Mouse (Mus musculus) hindlimb bud, embryonic 11.5 days (tissue): ENCODE results near the gene Specc1l.
A peak's percentile ranks its signal among the peaks of the same experiment; 100 is the strongest.

Experiments
- DNase-seq: peaks from one replicate; pipeline ENCODE4 v3.0.0-alpha.2; 2012; ENCODE audit warnings: low read depth, low spot score; ENCODE audit errors: extremely low spot score

Gene Specc1l

GRCm38 (mm10) chr10:75211807-75212645 is at the start of gene Specc1l:
Gene Specc1l, plus strand, starts transcription at chr10:75212073.
- DNase-seq, result peak; percentile 77

GRCm38 (mm10) chr10:75165825-75166481 is 45.9 kb upstream of the Specc1l start:
- DNase-seq, result no peak

- DNase-seq, result no peak
These were observed 45.3 kb upstream of the Specc1l start for GRCm38 (mm10) chr10:75166601-75167000.

GRCm38 (mm10) chr10:75170207-75170850 is 41.5 kb upstream of the Specc1l start:
- no peak for DNase-seq

- no peak for DNase-seq
These were observed 38.8 kb upstream of the Specc1l start for GRCm38 (mm10) chr10:75173056-75173455.

- DNase-seq, result no peak
These were observed 38.2 kb upstream of the Specc1l start for GRCm38 (mm10) chr10:75173712-75174111.

- DNase-seq, result no peak
These were observed 35.4 kb upstream of the Specc1l start for GRCm38 (mm10) chr10:75176494-75176893.

- DNase-seq, result no peak
These were observed 33.0 kb upstream of the Specc1l start for GRCm38 (mm10) chr10:75178911-75179310.

GRCm38 (mm10) chr10:75182151-75182774 is 29.6 kb upstream of the Specc1l start:
- peak; percentile 16 for DNase-seq

GRCm38 (mm10) chr10:75184826-75185225 is 27.0 kb upstream of the Specc1l start:
- no peak for DNase-seq

GRCm38 (mm10) chr10:75186551-75186950 is 25.3 kb upstream of the Specc1l start:
- no peak for DNase-seq

GRCm38 (mm10) chr10:75187366-75188056 is 24.4 kb upstream of the Specc1l start:
- no peak for DNase-seq

GRCm38 (mm10) chr10:75191647-75192046 is 20.2 kb upstream of the Specc1l start:
- no peak for DNase-seq

- DNase-seq, result no peak
These were observed 14.1 kb upstream of the Specc1l start for GRCm38 (mm10) chr10:75197817-75198216.

GRCm38 (mm10) chr10:75200733-75201132 is 11.1 kb upstream of the Specc1l start:
- DNase-seq, result no peak

- no peak for DNase-seq
These were observed 5.7 kb upstream of the Specc1l start for GRCm38 (mm10) chr10:75206192-75206591.

- DNase-seq, result no peak
These were observed 1.0 kb upstream of the Specc1l start for GRCm38 (mm10) chr10:75210841-75211240.

- no peak for DNase-seq
These were observed 1.1 kb downstream of the Specc1l start for GRCm38 (mm10) chr10:75212981-75213380.

- DNase-seq, result no peak
These were observed 8.8 kb downstream of the Specc1l start for GRCm38 (mm10) chr10:75220722-75221121.

- no peak for DNase-seq
These were observed 10.2 kb downstream of the Specc1l start for GRCm38 (mm10) chr10:75221936-75222610.
